Mouse (Mus musculus) megakaryocyte-erythroid progenitor cell, adult 5-6 weeks (primary cell): ENCODE measurements around the gene Runx1. TPM values are rescaled to one million over a fixed set of nuclear protein-coding genes. Genes with fewer than 3 reads are reported as not detected.

ENCODE experiments used
- ATAC-seq: replicated peaks from 2 replicates; pipeline ENCODE4 v1.8.0; 2016; ENCODE audit warnings: mild to moderate bottlenecking, inconsistent platforms; ENCODE audit not compliant: severe bottlenecking, poor library complexity, low FRiP score, low TSS enrichment
- total RNA-seq, 2 experiments: library from RNA; stranded (forward) in 1 of 2; stranded (reverse) in 1 of 2; fragments of 200-1000, 215-1000 nt in 1 of 2; fragments of >200 nt in 1 of 2; fragmentation: Nextera tagmentation in 1 of 2; gene quantifications; 2 replicates each; pipeline ENCODE4 v1.2.3; 2014 to 2017

Runx1 gene
- total RNA-seq (2014; fragmentation: Nextera tagmentation) (77.2 and 84.1 TPM in 2 replicates), total RNA-seq (2017) (16.4 and 29.1 TPM in 2 replicates)

DNA sequence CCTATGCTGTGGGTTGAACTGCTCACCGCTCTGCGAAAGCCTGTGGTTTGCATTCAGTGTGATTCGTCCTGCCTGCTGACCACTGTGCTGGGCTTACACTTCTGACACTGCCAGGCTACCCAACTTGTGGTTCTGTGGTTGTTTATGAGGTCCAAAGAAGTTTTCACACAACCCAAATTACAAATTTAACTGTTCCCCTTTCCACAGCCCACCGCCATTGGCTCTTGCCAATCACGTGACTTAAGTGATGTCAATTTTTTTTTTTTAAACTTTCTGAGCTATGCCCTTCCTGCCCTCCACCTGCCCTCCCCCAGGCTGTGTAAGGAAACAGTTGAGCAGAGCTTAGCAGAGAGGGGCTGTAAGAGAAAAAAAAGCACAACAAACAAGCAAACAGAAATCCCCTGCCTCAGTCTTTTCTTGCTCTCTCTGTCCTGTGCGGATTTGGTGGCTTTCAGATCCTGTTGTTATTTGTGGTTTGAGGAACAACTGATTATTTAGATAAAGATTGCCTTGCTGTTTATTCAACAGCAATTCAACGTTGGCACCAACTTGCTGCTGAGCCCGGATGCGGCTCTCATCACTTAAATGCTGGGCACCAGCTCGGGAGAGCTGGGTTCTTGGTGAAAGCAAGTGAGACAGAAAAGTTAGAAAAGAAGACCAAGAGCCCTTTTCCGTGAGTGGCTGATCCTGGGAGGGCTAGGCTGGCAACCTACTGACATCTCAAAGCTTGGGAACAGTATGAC is at the start of gene Runx1:
TSS of gene Runx1 (minus strand) at position 242 of the 743 bp plus-strand sequence.
- peak; percentile 51 for ATAC-seq

DNA sequence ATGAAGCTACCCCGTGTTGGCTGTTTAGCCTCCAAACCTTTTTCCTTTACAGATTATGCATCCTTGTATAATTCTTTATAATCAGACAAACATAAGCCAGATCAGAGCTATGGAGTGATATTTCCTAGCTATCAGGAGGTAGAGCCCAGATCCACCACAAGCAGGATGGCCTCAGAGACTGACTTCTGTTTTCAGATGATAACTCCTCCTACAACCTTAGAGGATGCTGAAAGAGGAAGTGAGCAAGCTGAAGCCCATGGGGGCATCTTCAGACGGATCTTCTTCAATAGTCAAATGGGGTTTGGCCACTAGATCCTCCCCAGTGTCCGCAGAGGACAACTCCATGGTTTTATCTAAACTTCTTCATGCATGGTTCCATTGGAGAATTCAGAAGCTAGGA is 48.1 kb upstream of the Runx1 start:
- ATAC-seq: 0 out of 2 replicates have a peak, but pooled peaks have one; percentile 33

- ATAC-seq: peak; percentile 27
Measured at GRCm38 (mm10) chr16:92871728-92872127, 45.8 kb upstream of the Runx1 start.

- no peak for ATAC-seq
Measured at GRCm38 (mm10) chr16:92868550-92868949, 42.6 kb upstream of the Runx1 start.

DNA sequence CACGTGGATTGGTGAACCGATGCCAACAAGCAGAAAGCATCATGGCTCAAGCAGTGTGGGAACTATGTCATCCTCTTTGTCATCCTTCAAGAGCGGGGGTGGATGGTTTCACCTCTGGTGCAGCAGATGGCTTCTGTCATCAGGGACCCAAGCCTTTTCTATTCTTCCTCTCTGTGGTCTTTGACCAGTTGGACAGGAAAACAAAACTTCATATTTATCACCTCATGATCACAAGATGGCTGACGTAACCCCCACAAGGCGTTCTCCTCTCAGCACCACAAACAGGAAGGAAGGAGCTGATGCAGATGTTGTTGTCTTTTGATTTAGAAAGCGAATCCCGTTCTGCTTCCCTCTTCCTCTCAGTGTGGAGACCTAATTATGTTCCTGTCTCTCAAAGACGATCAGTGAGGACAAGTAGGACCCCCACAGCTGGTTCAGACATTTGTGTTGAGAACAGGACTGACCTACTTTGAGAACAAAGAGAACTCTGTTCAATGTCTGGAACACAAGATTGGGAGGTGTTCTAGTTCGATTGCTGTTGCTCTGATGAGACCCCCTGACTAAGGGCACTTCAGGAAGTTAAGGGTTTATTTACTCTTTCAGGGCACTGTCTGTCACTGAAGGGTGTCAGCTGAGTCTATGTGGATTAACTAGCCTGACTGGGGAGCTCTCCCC is 41.4 kb upstream of the Runx1 start:
- no peak for ATAC-seq

DNA sequence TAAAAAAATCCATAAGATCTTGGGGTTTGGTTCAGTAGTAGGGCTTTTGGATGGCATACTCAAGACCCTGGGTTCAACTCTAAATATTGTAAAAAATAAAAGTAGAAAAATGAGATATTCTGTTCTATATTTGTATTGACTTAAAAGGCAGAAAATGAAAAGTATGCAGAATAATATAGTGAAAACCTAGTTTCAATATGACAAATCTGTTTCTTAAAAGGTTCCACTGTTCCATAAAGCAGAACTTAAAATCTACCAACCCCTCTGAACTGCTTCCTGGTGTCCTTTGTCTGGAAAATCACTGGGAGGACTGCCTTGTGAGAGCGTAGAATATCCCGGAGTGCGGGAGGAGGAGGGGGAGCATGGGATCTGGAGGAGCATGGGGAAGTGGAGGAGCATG is 39.4 kb upstream of the Runx1 start:
- ATAC-seq: no peak

- ATAC-seq: no peak
Measured at GRCm38 (mm10) chr16:92864191-92864590, 38.2 kb upstream of the Runx1 start.

DNA sequence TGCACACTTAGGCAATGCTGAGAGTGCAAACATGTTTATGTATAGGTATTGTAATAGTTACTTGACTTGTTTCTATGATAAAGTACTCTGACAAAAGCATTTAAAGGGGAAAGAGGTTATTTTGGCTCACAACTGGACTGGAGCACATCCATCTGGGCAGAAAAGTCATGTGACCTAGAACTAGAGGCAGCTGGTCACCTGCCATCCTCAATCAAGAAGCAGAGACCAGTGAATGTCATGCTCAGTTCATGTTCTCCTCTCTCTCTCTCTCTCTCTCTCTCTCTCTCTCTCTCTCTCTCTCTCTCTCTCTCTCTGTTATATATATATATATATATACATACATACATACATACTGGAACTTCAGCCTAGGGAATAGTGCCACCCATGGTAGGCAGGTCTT is 37.2 kb upstream of the Runx1 start:
- ATAC-seq: no peak

GRCm38 (mm10) chr16:92862430-92862829 is 36.5 kb upstream of the Runx1 start:
- no peak for ATAC-seq

GRCm38 (mm10) chr16:92861571-92861970 is 35.6 kb upstream of the Runx1 start:
- ATAC-seq: no peak

DNA sequence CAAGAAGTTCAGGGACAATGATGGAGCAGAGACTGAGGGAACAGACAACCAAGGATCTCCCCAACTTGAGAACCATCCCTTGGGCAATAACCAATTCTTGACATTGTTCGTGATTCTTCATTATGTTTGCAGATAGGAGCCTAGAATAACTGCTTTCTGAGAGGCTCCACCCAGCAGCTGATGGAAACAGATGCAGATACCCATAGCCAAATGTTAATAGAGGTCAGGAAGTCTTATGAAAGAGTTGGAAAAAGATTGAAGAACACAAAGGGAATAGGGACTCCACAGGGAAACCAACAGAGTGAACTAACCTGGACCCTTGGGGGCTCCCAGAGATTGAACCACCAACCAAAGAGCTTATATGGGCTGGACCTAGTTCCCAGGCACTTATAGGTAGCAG is 34.7 kb upstream of the Runx1 start:
- no peak for ATAC-seq

DNA sequence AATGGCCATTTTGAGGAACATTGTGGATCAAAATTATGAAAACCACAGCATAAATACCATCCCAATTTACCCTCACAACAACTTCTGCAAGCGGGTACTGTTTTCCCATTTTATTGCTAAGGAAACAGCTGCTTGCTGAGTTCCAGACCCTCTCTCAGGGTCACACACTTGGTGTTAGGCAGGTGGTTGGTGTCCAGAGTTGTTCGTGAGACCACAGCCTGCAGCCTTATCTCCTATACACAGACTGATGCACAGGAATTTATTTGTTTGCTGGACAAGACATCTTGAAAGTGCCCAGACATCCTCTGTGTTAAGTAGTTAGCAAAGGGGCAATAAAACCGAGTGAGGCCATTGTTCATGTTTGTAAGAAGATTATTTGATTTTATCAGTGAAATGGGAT is 30.8 kb upstream of the Runx1 start:
- no peak for ATAC-seq

DNA sequence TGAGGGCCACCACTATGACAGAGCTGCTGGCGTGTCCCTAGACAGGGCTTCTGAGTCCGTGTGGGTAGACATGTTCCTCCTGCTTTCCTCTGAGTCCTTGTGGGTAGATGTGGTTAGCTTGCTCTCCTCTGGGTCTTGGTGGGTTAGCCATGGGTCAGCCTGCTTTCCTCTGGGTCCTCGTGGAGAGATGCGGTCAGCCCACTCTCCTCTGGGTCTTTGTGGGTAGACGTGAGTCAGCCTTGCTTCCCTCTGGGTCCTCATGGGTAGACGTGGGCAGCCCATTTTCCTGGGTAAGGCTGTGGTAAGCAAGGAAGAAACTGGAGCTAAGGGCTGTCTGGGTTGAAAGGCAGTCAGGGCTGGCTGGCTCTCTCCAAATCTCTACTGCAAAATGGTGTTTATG is 26.3 kb upstream of the Runx1 start:
- no peak for ATAC-seq

GRCm38 (mm10) chr16:92850416-92850815 is 24.5 kb upstream of the Runx1 start:
- ATAC-seq: no peak

DNA sequence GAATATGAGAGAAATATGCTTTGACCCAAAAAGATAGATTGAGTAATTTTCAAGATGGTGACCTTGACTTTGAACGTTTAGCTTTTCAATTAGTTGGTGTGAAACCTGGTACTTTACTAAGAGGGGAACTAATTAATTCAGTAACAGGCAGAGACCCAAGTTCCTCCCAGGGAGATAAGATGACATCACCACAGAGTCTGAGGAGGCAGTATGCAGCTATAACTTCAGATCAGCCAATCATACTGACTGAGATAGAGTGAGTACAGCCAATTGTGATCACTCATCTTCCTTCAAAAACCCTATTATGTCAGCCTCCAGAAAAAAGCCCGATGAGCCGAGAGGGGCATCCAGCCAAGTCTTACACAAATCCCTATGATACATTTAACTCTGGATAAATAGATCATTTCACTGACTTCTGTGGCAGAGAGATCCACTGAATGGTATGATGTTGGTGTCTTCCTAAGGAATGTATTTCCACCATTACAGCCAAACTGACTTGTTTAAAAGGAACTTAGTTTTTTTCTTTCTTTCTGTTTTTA is 21.9 kb upstream of the Runx1 start:
- ATAC-seq: no peak

GRCm38 (mm10) chr16:92845244-92846225 is 19.6 kb upstream of the Runx1 start:
- ATAC-seq: no peak

DNA sequence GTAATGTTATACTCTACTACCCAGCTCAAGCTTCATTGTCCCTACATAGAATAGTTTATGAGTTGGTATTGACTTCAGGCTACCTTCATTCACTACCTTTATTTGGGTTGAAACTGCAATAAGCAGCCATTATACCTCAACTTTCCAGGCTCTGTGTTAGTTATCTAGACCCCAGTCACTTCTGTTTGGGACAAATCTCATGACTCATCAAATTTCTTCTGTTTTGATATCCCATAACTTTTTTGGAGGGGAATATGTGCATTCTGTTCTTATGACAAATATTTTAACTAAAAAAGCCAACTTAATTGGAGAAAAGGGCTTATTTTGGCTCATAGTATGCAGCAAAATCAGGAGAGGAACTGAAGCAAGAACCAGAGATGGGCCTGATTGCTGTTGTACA is 12.8 kb upstream of the Runx1 start:
- ATAC-seq: no peak

- no peak for ATAC-seq
Measured at GRCm38 (mm10) chr16:92831341-92831740, 5.4 kb upstream of the Runx1 start.

- ATAC-seq: no peak
Measured at GRCm38 (mm10) chr16:92830479-92830878, 4.5 kb upstream of the Runx1 start.
